Mouse (Mus musculus) liver, embryonic 14.5 days (tissue): Measurements from ENCODE around the gene Rin3.

Source experiments
- CTCF ChIP-seq: IDR thresholded peaks from 2 replicates; pipeline ENCODE4 v1.5.1; 2016; ENCODE audit warnings: antibody characterized with exemption, low read depth, control low read depth
- EP300 ChIP-seq: IDR thresholded peaks from 2 replicates; pipeline ENCODE4 v1.6.1; 2016; ENCODE audit warnings: antibody characterized with exemption, low read depth

DNA sequence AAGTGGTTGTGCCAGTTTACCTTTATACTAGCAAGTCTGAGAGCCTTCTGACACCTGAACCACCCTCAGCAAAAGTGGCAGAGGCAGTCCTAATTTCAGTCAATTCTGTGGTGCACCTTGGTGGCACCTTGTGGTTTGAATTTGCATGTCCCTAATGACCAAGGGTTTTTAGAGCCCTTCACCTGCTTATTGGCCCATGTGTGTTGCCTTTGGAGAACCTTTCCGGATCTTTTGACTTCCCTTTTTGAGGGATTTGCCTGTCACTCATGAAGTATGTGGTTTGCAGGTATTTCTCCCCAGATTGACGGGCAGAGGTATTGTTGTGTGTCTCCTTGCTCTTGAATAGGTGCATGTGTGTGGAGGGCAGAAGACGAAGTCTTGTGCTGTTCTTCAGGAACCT is 27.4 kb downstream of the Rin3 start:
- no peak for TF ChIP-seq CTCF
- TF ChIP-seq EP300 = no peak
